Mouse (Mus musculus) adrenal gland, postnatal 4 days (tissue): Measurements from ENCODE around the gene Mras. TPM values are rescaled to one million over a fixed set of nuclear protein-coding genes. Genes with fewer than 3 reads are reported as not detected.

ENCODE experiments used
- DNase-seq, 2 experiments: peaks; one replicate each; pipeline ENCODE4 v3.0.0; 2021 to 2022; ENCODE audit warnings: low spot score in 2 of 2, mixed read lengths in 2 of 2
- total RNA-seq, 2 experiments: library from RNA; stranded (reverse); gene quantifications; 2 replicates each; pipeline ENCODE4 v1.2.3; 2021

Gene Mras
- total RNA-seq, 2 experiments from 2014 or later: 42.8 to 55.3 TPM

GRCm38 (mm10) chr9:99441647-99442433, 4.7 kb upstream of the Mras start:
- DNase-seq: no peak

- DNase-seq: no peak
These were observed 3.8 kb upstream of the Mras start for GRCm38 (mm10) chr9:99440941-99441340.

GRCm38 (mm10) chr9:99439064-99439463, 1.9 kb upstream of the Mras start:
- DNase-seq: no peak

- no peak for DNase-seq
These were observed 792 bp upstream of the Mras start for GRCm38 (mm10) chr9:99437781-99438565.

- peak; percentile 53 to 62 for DNase-seq
These were observed 775 bp downstream of the Mras start for GRCm38 (mm10) chr9:99436182-99437030.

GRCm38 (mm10) chr9:99435619-99436181, 1.5 kb downstream of the Mras start:
- DNase-seq: peak in 1 of 2 experiments; percentile 26

GRCm38 (mm10) chr9:99434892-99435618, 2.1 kb downstream of the Mras start:
- DNase-seq: peak in 1 of 2 experiments; percentile 31

GRCm38 (mm10) chr9:99432478-99432877, 4.7 kb downstream of the Mras start:
- DNase-seq: no peak

GRCm38 (mm10) chr9:99431963-99432362, 5.2 kb downstream of the Mras start:
- DNase-seq: no peak

GRCm38 (mm10) chr9:99431346-99431745, 5.8 kb downstream of the Mras start:
- DNase-seq: no peak

GRCm38 (mm10) chr9:99430806-99431205, 6.4 kb downstream of the Mras start:
- no peak for DNase-seq

- DNase-seq: no peak
These were observed 7.3 kb downstream of the Mras start for GRCm38 (mm10) chr9:99429845-99430244.

- no peak for DNase-seq
These were observed 8.4 kb downstream of the Mras start for GRCm38 (mm10) chr9:99428601-99429331.

- DNase-seq: no peak
These were observed 11.9 kb downstream of the Mras start for GRCm38 (mm10) chr9:99425262-99425661.

GRCm38 (mm10) chr9:99424574-99424863, 12.7 kb downstream of the Mras start:
- DNase-seq: no peak

GRCm38 (mm10) chr9:99423692-99424573, 13.2 kb downstream of the Mras start:
- DNase-seq: no peak

- no peak for DNase-seq
These were observed 15.3 kb downstream of the Mras start for GRCm38 (mm10) chr9:99421914-99422313.

GRCm38 (mm10) chr9:99419951-99420701, 17.1 kb downstream of the Mras start:
- no peak for DNase-seq
